Mouse (Mus musculus): Measurements from ENCODE around the gene Arpin. TPM values are rescaled to one million over a fixed set of nuclear protein-coding genes. Genes with fewer than 3 reads are reported as not detected.

Gene Arpin
- polyA plus RNA-seq, 1 experiment from 2014 or later = 17.9 TPM

- H3K9ac ChIP-seq (replicated peaks; ENCODE audit: low read length) = no peak overlapping the region
- peaks cover 73% of the 10 kb centered on the region for H3K36me3 ChIP-seq (ENCODE audit: control insufficient read depth, insufficient read depth, low read length)
- ATAC-seq (ENCODE audit: low FRiP score, low TSS enrichment) = no peak
- H3K9me3 ChIP-seq (ENCODE audit: control insufficient read depth, low read length) = no peaks in the 10 kb centered on the region
- no peaks in the 10 kb centered on the region for H3K27me3 ChIP-seq (ENCODE audit: control insufficient read depth, insufficient read depth, low read length)
- WGBS = 93% methylated on average over 7 of the region's 7 CpGs
- no peak overlapping the region for H3K27ac ChIP-seq (replicated peaks; ENCODE audit: low read depth, low read length)
- no peak for DNase-seq
- no peak overlapping the region for H3K4me2 ChIP-seq (ENCODE audit: low read length)
- H3K4me3 ChIP-seq (replicated peaks; ENCODE audit: low read depth, low read length) = no peak overlapping the region
- H3K4me1 ChIP-seq (ENCODE audit: control insufficient read depth, insufficient read depth, low read length) = no peaks in the 10 kb centered on the region
These were observed 51.4 kb downstream of the Arpin start for GRCm38 (mm10) chr7:79883613-79884334.

- H3K27me3 ChIP-seq (ENCODE audit: control insufficient read depth, insufficient read depth, low read length) = no peaks in the 10 kb centered on the region
- H3K27ac ChIP-seq (replicated peaks; ENCODE audit: low read depth, low read length) = no peak overlapping the region
- H3K4me3 ChIP-seq (replicated peaks; ENCODE audit: low read depth, low read length) = no peak overlapping the region
- WGBS = 97% methylated on average over 6 of the region's 6 CpGs
- peaks cover 75% of the 10 kb centered on the region for H3K36me3 ChIP-seq (ENCODE audit: control insufficient read depth, insufficient read depth, low read length)
- DNase-seq (no peak), ATAC-seq (ENCODE audit: low FRiP score, low TSS enrichment) (no peak)
- no peaks in the 10 kb centered on the region for H3K9me3 ChIP-seq (ENCODE audit: control insufficient read depth, low read length)
- H3K9ac ChIP-seq (replicated peaks; ENCODE audit: low read length) = no peak overlapping the region
- no peaks in the 10 kb centered on the region for H3K4me1 ChIP-seq (ENCODE audit: control insufficient read depth, insufficient read depth, low read length)
- no peak overlapping the region for H3K4me2 ChIP-seq (ENCODE audit: low read length)
These were observed 53.3 kb downstream of the Arpin start for GRCm38 (mm10) chr7:79881901-79882300.

- ATAC-seq (ENCODE audit: low FRiP score, low TSS enrichment) (no peak), DNase-seq (no peak)
- peaks cover 74% of the 10 kb centered on the region for H3K36me3 ChIP-seq (ENCODE audit: control insufficient read depth, insufficient read depth, low read length)
- no peak overlapping the region for H3K4me3 ChIP-seq (replicated peaks; ENCODE audit: low read depth, low read length)
- no peaks in the 10 kb centered on the region for H3K4me1 ChIP-seq (ENCODE audit: control insufficient read depth, insufficient read depth, low read length)
- WGBS = 54% methylated on average over 3 of the region's 3 CpGs
- no peak overlapping the region for H3K27ac ChIP-seq (replicated peaks; ENCODE audit: low read depth, low read length)
- no peak overlapping the region for H3K4me2 ChIP-seq (ENCODE audit: low read length)
- H3K27me3 ChIP-seq (ENCODE audit: control insufficient read depth, insufficient read depth, low read length) = no peaks in the 10 kb centered on the region
- H3K9ac ChIP-seq (replicated peaks; ENCODE audit: low read length) = no peak overlapping the region
- H3K9me3 ChIP-seq (ENCODE audit: control insufficient read depth, low read length) = no peaks in the 10 kb centered on the region
These were observed 54.2 kb downstream of the Arpin start for GRCm38 (mm10) chr7:79880998-79881397.

GRCm38 (mm10) chr7:79880033-79880432 is 55.1 kb downstream of the Arpin start:
- Histone ChIP-seq H3K9ac (replicated peaks; ENCODE audit: low read length) (no peak overlapping the region), H3K4me1 (ENCODE audit: control insufficient read depth, insufficient read depth, low read length) (no peaks in the 10 kb centered on the region), H3K4me2 (ENCODE audit: low read length) (no peak overlapping the region), H3K36me3 (ENCODE audit: control insufficient read depth, insufficient read depth, low read length) (peaks cover 65% of the 10 kb centered on the region), H3K4me3 (replicated peaks; ENCODE audit: low read depth, low read length) (no peak overlapping the region), H3K9me3 (ENCODE audit: control insufficient read depth, low read length) (no peaks in the 10 kb centered on the region), H3K27me3 (ENCODE audit: control insufficient read depth, insufficient read depth, low read length) (no peaks in the 10 kb centered on the region), H3K27ac (replicated peaks; ENCODE audit: low read depth, low read length) (no peak overlapping the region)
- DNase-seq (no peak), ATAC-seq (ENCODE audit: low FRiP score, low TSS enrichment) (no peak)
- 93% methylated on average over 6 of the region's 6 CpGs for whole genome bisulfite sequencing

- no peak overlapping the region for H3K9ac ChIP-seq (replicated peaks; ENCODE audit: low read length)
- DNase-seq = no peak
- no peak overlapping the region for H3K4me2 ChIP-seq (ENCODE audit: low read length)
- 93% methylated on average over 2 of the region's 2 CpGs for WGBS
- no peaks in the 10 kb centered on the region for H3K4me1 ChIP-seq (ENCODE audit: control insufficient read depth, insufficient read depth, low read length)
- H3K27me3 ChIP-seq (ENCODE audit: control insufficient read depth, insufficient read depth, low read length) = no peaks in the 10 kb centered on the region
- no peak for ATAC-seq (ENCODE audit: low FRiP score, low TSS enrichment)
- no peak overlapping the region for H3K27ac ChIP-seq (replicated peaks; ENCODE audit: low read depth, low read length)
- no peak overlapping the region for H3K4me3 ChIP-seq (replicated peaks; ENCODE audit: low read depth, low read length)
- no peaks in the 10 kb centered on the region for H3K9me3 ChIP-seq (ENCODE audit: control insufficient read depth, low read length)
- H3K36me3 ChIP-seq (ENCODE audit: control insufficient read depth, insufficient read depth, low read length) = peaks cover 57% of the 10 kb centered on the region
These were observed 56.6 kb downstream of the Arpin start for GRCm38 (mm10) chr7:79878455-79879025.

Small RNAs within 50 kb of the gene (microRNA-seq; reads per million reads assigned to microRNA genes)
- not detected for gene Gm24541

Other genes starting within 250 kb of the Arpin start
- 1.8 and 2.4 TPM in 2 replicates for gene Kif7, start 219.6 kb downstream of the Arpin start, polyA plus RNA-seq (2014; fragmentation: Nextera tagmentation; extraction: Ambion mirVana)
- gene Plin1, start 202.5 kb downstream of the Arpin start, polyA plus RNA-seq (2014; fragmentation: Nextera tagmentation; extraction: Ambion mirVana) = 0.13 and 1.1 TPM in 2 replicates
- gene Pex11a, start 192.2 kb downstream of the Arpin start, polyA plus RNA-seq (2014; fragmentation: Nextera tagmentation; extraction: Ambion mirVana) = 10.1 and 11.4 TPM in 2 replicates
- gene Wdr93, start 192.2 kb downstream of the Arpin start, polyA plus RNA-seq (2014; fragmentation: Nextera tagmentation; extraction: Ambion mirVana) = 0.14 TPM in 1 of 2 replicates, not detected in the other
- gene Mesp1, start 141.6 kb downstream of the Arpin start, polyA plus RNA-seq (2014; fragmentation: Nextera tagmentation; extraction: Ambion mirVana) = 0.23 and 0.33 TPM in 2 replicates
- 1.1 and 1.8 TPM in 2 replicates for gene Mesp2, start 124.6 kb downstream of the Arpin start, polyA plus RNA-seq (2014; fragmentation: Nextera tagmentation; extraction: Ambion mirVana)
- 2.1 and 4.1 TPM in 2 replicates for gene Anpep, start 74.3 kb downstream of the Arpin start, polyA plus RNA-seq (2014; fragmentation: Nextera tagmentation; extraction: Ambion mirVana)
- 43.6 and 51.1 TPM in 2 replicates for gene Ap3s2, start 14.7 kb downstream of the Arpin start, polyA plus RNA-seq (2014; fragmentation: Nextera tagmentation; extraction: Ambion mirVana)
- gene Zfp710, start 89.5 kb upstream of the Arpin start, polyA plus RNA-seq (2014; fragmentation: Nextera tagmentation; extraction: Ambion mirVana) = 17.0 and 17.7 TPM in 2 replicates
- 203 and 232 TPM in 2 replicates for gene Idh2, start 180.0 kb upstream of the Arpin start, polyA plus RNA-seq (2014; fragmentation: Nextera tagmentation; extraction: Ambion mirVana)